Mouse (Mus musculus) cerebellum, adult 8-10 months (tissue): ENCODE data around the gene Smyd1.

Source experiments
- DNase-seq: peaks from one replicate; pipeline ENCODE4 v3.0.0; 2022

Smyd1 gene

GRCm38 (mm10) chr6:71257375-71257774 lies 64.7 kb downstream of the Smyd1 start:
- DNase-seq, result no peak

- no peak for DNase-seq
Measured at GRCm38 (mm10) chr6:71256166-71256565, 65.9 kb downstream of the Smyd1 start.

- no peak for DNase-seq
Measured at GRCm38 (mm10) chr6:71254456-71254855, 67.6 kb downstream of the Smyd1 start.

GRCm38 (mm10) chr6:71250951-71251350 lies 71.1 kb downstream of the Smyd1 start:
- DNase-seq, result no peak

GRCm38 (mm10) chr6:71249615-71250014 lies 72.4 kb downstream of the Smyd1 start:
- no peak for DNase-seq

GRCm38 (mm10) chr6:71248420-71248819 lies 73.6 kb downstream of the Smyd1 start:
- no peak for DNase-seq

- no peak for DNase-seq
Measured at GRCm38 (mm10) chr6:71243258-71243657, 78.8 kb downstream of the Smyd1 start.

- DNase-seq, result no peak
Measured at GRCm38 (mm10) chr6:71242811-71243210, 79.2 kb downstream of the Smyd1 start.

- DNase-seq, result no peak
Measured at GRCm38 (mm10) chr6:71240831-71241230, 81.2 kb downstream of the Smyd1 start.

- no peak for DNase-seq
Measured at GRCm38 (mm10) chr6:71239069-71239750, 82.8 kb downstream of the Smyd1 start.

GRCm38 (mm10) chr6:71237031-71237431 lies 85.0 kb downstream of the Smyd1 start:
- no peak for DNase-seq

GRCm38 (mm10) chr6:71236506-71236905 lies 85.5 kb downstream of the Smyd1 start:
- no peak for DNase-seq

GRCm38 (mm10) chr6:71235944-71236343 lies 86.1 kb downstream of the Smyd1 start:
- DNase-seq, result no peak

- DNase-seq, result no peak
Measured at GRCm38 (mm10) chr6:71235121-71235520, 86.9 kb downstream of the Smyd1 start.

- no peak for DNase-seq
Measured at GRCm38 (mm10) chr6:71227157-71227770, 94.8 kb downstream of the Smyd1 start.

- DNase-seq, result no peak
Measured at GRCm38 (mm10) chr6:71226544-71226943, 95.5 kb downstream of the Smyd1 start.

- no peak for DNase-seq
Measured at GRCm38 (mm10) chr6:71224184-71224943, 97.7 kb downstream of the Smyd1 start.

GRCm38 (mm10) chr6:71221501-71221900 lies 100.5 kb downstream of the Smyd1 start:
- DNase-seq, result no peak

GRCm38 (mm10) chr6:71212471-71212870 lies 109.6 kb downstream of the Smyd1 start:
- no peak for DNase-seq

GRCm38 (mm10) chr6:71211917-71212316 lies 110.1 kb downstream of the Smyd1 start:
- DNase-seq, result no peak

GRCm38 (mm10) chr6:71208691-71209090 lies 113.3 kb downstream of the Smyd1 start:
- no peak for DNase-seq

- DNase-seq, result no peak
Measured at GRCm38 (mm10) chr6:71204166-71204565, 117.9 kb downstream of the Smyd1 start.

GRCm38 (mm10) chr6:71203674-71204073 lies 118.4 kb downstream of the Smyd1 start:
- DNase-seq, result no peak

- DNase-seq, result no peak
Measured at GRCm38 (mm10) chr6:71201925-71202324, 120.1 kb downstream of the Smyd1 start.
